8 mouse cellular contexts compared by ENCODE assay signal in the genomic region with DNA sequence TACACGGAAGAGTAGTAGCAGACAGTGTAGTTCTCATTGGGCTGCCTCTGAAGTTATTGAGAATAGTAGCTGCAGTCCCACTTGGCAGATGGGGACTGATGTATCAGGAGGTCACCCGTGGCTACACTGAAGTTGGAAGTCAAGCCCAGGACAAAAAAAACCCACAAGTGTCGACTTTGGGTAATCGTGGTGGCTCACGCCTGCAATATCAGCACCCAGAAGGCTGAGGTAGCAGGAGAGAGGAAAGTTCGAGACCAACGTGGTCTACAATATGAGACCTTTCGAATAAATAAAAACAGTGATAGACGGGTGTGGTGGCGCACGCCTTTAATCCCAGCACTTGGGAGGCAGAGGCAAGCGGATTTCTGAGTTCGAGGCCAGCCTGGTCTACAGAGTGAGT. TPM values are rescaled to one million over a fixed set of nuclear protein-coding genes. Genes with fewer than 3 reads are reported as not detected.
DNase-seq lines count a peak whose midpoint lies in the region; ATAC-seq lines count a peak whose summit lies in the region.

No protein-coding gene starts in this region.

- H3K9me3 ChIP-seq in kidney, embryonic 16.5 days (ENCODE audit: low read length), result no peaks in the 10 kb centered on the region
- H3K9me3 ChIP-seq in hindbrain, embryonic 11.5 days (ENCODE audit: control insufficient read depth, low read length), result no peaks in the 10 kb centered on the region
- H3K9me3 ChIP-seq in midbrain, embryonic 13.5 days, result no peaks in the 10 kb centered on the region

- 47% methylated on average over 13 of the region's 13 CpGs for WGBS in kidney, embryonic 16.5 days
- 50% methylated on average over 12 of the region's 13 CpGs for WGBS in hindbrain, embryonic 11.5 days
- WGBS in midbrain, embryonic 13.5 days, result 46% methylated on average over 13 of the region's 13 CpGs

- ATAC-seq in kidney, embryonic 16.5 days (ENCODE audit: low FRiP score, low TSS enrichment), result no peak
- no peak for ATAC-seq in hindbrain, embryonic 11.5 days (ENCODE audit: low FRiP score)
- no peak for ATAC-seq in midbrain, embryonic 13.5 days
- no peak for ATAC-seq in erythroid progenitor cell, adult 5-6 weeks (replicated peaks; ENCODE audit: low FRiP score, poor library complexity, severe bottlenecking)

- no peak for DNase-seq in kidney, adult 11 months
- peak; percentile 61 for DNase-seq in MN1 (ENCODE audit: low spot score)
- no peak for DNase-seq in hindbrain, embryonic 11.5 days (ENCODE audit: low spot score)
- DNase-seq in Muller cell, postnatal 12 days (ENCODE audit: inconsistent ontology term), result no peak
- no peak for DNase-seq in kidney, adult 8-10 months

- H3K4me3 ChIP-seq in kidney, embryonic 16.5 days (ENCODE audit: low read length), result peak overlapping the region; percentile 67
- peak overlapping the region; percentile 49 for H3K4me3 ChIP-seq in hindbrain, embryonic 11.5 days (ENCODE audit: low read depth, low read length)
- peak overlapping the region; percentile 62 for H3K4me3 ChIP-seq in midbrain, embryonic 13.5 days (replicated peaks)

- H3K27me3 ChIP-seq in kidney, embryonic 16.5 days (ENCODE audit: insufficient read depth, low read length), result no peaks in the 10 kb centered on the region
- H3K27me3 ChIP-seq in hindbrain, embryonic 11.5 days (ENCODE audit: control insufficient read depth, insufficient read depth, low read length), result no peaks in the 10 kb centered on the region
- H3K27me3 ChIP-seq in midbrain, embryonic 13.5 days, result peaks cover 6% of the 10 kb centered on the region

- H3K27ac ChIP-seq in kidney, embryonic 16.5 days (ENCODE audit: low read length), result no peak overlapping the region
- no peak overlapping the region for H3K27ac ChIP-seq in hindbrain, embryonic 11.5 days (ENCODE audit: low read depth, low read length)
- H3K27ac ChIP-seq in midbrain, embryonic 13.5 days, result no peak overlapping the region

- H3K9ac ChIP-seq in kidney, embryonic 16.5 days (replicated peaks; ENCODE audit: low read length), result peak overlapping the region; percentile 77
- H3K9ac ChIP-seq in hindbrain, embryonic 11.5 days (ENCODE audit: low read depth, low read length), result peak overlapping the region; percentile 58
- peak overlapping the region; percentile 69 for H3K9ac ChIP-seq in midbrain, embryonic 13.5 days (replicated peaks)

- H3K36me3 ChIP-seq in kidney, embryonic 16.5 days (ENCODE audit: insufficient read depth, low read length), result no peaks in the 10 kb centered on the region
- no peaks in the 10 kb centered on the region for H3K36me3 ChIP-seq in hindbrain, embryonic 11.5 days (ENCODE audit: control insufficient read depth, insufficient read depth, low read length)
- no peaks in the 10 kb centered on the region for H3K36me3 ChIP-seq in midbrain, embryonic 13.5 days

- H3K4me2 ChIP-seq in kidney, embryonic 16.5 days (replicated peaks; ENCODE audit: low read depth, low read length), result peak overlapping the region; percentile 61
- peak overlapping the region; percentile 63 for H3K4me2 ChIP-seq in hindbrain, embryonic 11.5 days (replicated peaks; ENCODE audit: low read depth, low read length)
- peak overlapping the region; percentile 68 for H3K4me2 ChIP-seq in midbrain, embryonic 13.5 days (replicated peaks)

- peaks cover 13% of the 10 kb centered on the region; the same call in 1 of the 2 replicates for H3K4me1 ChIP-seq in kidney, embryonic 16.5 days (ENCODE audit: insufficient read depth, low read length)
- no peaks in the 10 kb centered on the region for H3K4me1 ChIP-seq in hindbrain, embryonic 11.5 days (replicated peaks; ENCODE audit: control insufficient read depth, insufficient read depth, low read length)
- H3K4me1 ChIP-seq in midbrain, embryonic 13.5 days (replicated peaks), result peaks cover 10% of the 10 kb centered on the region

RNA-seq across cellular contexts. Expression of gene Map1lc3b, which starts 5.4 kb away (rescaled TPM):
- 201 and 211 TPM in 2 replicates for polyA plus RNA-seq in kidney, embryonic 16.5 days (2015; fragmentation: Nextera tagmentation; extraction: Ambion mirVana)
- 297 and 307 TPM in 2 replicates for polyA plus RNA-seq in hindbrain, embryonic 11.5 days (2014; fragmentation: Nextera tagmentation; extraction: Ambion mirVana)
- polyA plus RNA-seq in midbrain, embryonic 13.5 days (2015; fragmentation: Nextera tagmentation; extraction: Ambion mirVana), result 364 and 371 TPM in 2 replicates
- 93.9 and 137 TPM in 2 replicates for total RNA-seq in erythroid progenitor cell, adult 5-6 weeks (2015; ENCODE audit: low replicate concordance)
- total RNA-seq in erythroid progenitor cell, adult 5-6 weeks (2017; ENCODE audit: low replicate concordance), result 84.3 and 101 TPM in 2 replicates

RNA-seq across cellular contexts. Expression of gene Fbxo31, which starts 6.1 kb away (rescaled TPM):
- 14.7 and 16.2 TPM in 2 replicates for polyA plus RNA-seq in kidney, embryonic 16.5 days (2015; fragmentation: Nextera tagmentation; extraction: Ambion mirVana)
- polyA plus RNA-seq in hindbrain, embryonic 11.5 days (2014; fragmentation: Nextera tagmentation; extraction: Ambion mirVana), result 12.0 and 13.2 TPM in 2 replicates
- 21.3 and 22.9 TPM in 2 replicates for polyA plus RNA-seq in midbrain, embryonic 13.5 days (2015; fragmentation: Nextera tagmentation; extraction: Ambion mirVana)
- total RNA-seq in erythroid progenitor cell, adult 5-6 weeks (2015; ENCODE audit: low replicate concordance), result 1.7 and 2.2 TPM in 2 replicates
- 1.5 and 3.5 TPM in 2 replicates for total RNA-seq in erythroid progenitor cell, adult 5-6 weeks (2017; ENCODE audit: low replicate concordance)

RNA-seq across cellular contexts. Expression of gene 1700018B08Rik, which starts 40.6 kb away (rescaled TPM):
- polyA plus RNA-seq in kidney, embryonic 16.5 days (2015; fragmentation: Nextera tagmentation; extraction: Ambion mirVana), result not detected in 2 replicates
- polyA plus RNA-seq in hindbrain, embryonic 11.5 days (2014; fragmentation: Nextera tagmentation; extraction: Ambion mirVana), result not detected in 2 replicates
- polyA plus RNA-seq in midbrain, embryonic 13.5 days (2015; fragmentation: Nextera tagmentation; extraction: Ambion mirVana), result not detected in 2 replicates
- not detected in 2 replicates for total RNA-seq in erythroid progenitor cell, adult 5-6 weeks (2015; ENCODE audit: low replicate concordance)
- not detected in 2 replicates for total RNA-seq in erythroid progenitor cell, adult 5-6 weeks (2017; ENCODE audit: low replicate concordance)
